Mouse (Mus musculus): ENCODE results near the gene Gm27021. TPM values are rescaled to one million over a fixed set of nuclear protein-coding genes. Genes with fewer than 3 reads are reported as not detected.
A peak's percentile ranks its signal among the peaks of the same experiment; 100 is the strongest.

Gene Gm27021
- polyA plus RNA-seq, 1 experiment, result 0.57 TPM

DNA sequence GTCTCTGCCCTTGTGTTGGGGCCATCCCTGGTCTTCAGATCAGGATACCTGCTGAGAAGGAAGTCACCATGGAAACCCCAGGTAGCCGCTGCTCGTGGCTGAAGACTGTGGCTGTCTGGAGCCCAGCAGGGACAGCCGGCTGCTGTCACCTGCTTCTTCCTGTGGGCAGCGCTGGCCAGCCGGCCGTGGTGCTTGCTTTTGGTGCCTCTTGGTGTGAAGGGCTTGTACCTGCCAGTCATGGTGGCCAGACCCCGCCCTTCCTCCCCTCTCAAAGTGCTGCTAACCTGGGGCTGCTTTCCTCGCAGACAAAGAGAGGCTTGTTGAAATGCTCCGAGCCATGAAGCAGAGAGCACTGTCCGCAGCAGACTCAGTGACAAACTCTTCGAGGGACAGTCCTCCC lies 94.0 kb downstream of the Gm27021 start:
- TF ChIP-seq POLR2A (IDR thresholded peaks at IDR 0.05; ENCODE audit: control insufficient read depth, low read depth, low read length), result no peak
- no peak for TF ChIP-seq CTCF (IDR thresholded peaks at IDR 0.05; ENCODE audit: control insufficient read depth, insufficient read depth, insufficient replicate concordance, low read depth, low read length)
- no peaks in the 10 kb centered on the region for H3K4me1 ChIP-seq (ENCODE audit: control insufficient read depth, insufficient read depth, low read length)

DNA sequence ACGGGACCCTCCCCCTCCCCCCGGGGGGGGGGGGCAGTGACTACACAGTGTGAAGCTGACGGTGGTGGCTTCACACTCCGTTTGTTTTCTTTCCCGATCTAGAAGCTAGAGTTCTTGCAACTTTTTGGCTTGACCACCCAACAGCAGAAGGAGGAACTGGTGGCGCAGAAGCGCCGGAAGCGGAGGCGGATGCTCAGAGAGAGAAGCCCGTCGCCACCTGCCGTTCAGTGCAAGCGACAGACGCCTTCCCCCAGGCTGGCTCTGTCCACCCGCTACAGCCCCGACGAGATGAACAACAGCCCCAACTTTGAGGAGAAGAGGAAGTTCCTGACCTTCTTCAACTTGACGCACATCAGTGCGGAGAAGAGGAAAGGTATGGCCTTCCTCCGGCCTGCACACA lies 95.3 kb downstream of the Gm27021 start:
- no peak for TF ChIP-seq CTCF (IDR thresholded peaks at IDR 0.05; ENCODE audit: control insufficient read depth, insufficient read depth, insufficient replicate concordance, low read depth, low read length)
- TF ChIP-seq POLR2A (IDR thresholded peaks at IDR 0.05; ENCODE audit: control insufficient read depth, low read depth, low read length), result no peak
- no peaks in the 10 kb centered on the region for H3K4me1 ChIP-seq (ENCODE audit: control insufficient read depth, insufficient read depth, low read length)
- no peak overlapping the region for H3K4me3 ChIP-seq (ENCODE audit: control insufficient read depth, low read depth, low read length)
- peaks cover 1% of the 10 kb centered on the region; the same call in 1 of the 2 replicates for H3K36me3 ChIP-seq (ENCODE audit: control insufficient read depth, insufficient read depth, low read length)
- no peak overlapping the region for H3K27ac ChIP-seq (ENCODE audit: control insufficient read depth, insufficient read depth, low read depth, low read length)
- H3K27me3 ChIP-seq (ENCODE audit: control insufficient read depth, insufficient read depth, low read length), result no peaks in the 10 kb centered on the region

More for the DNA sequence above, 94.0 kb downstream of the Gm27021 start:
- Histone ChIP-seq H3K36me3 (ENCODE audit: control insufficient read depth, insufficient read depth, low read length) (no peaks in the 10 kb centered on the region), H3K4me3 (ENCODE audit: control insufficient read depth, low read depth, low read length) (no peak overlapping the region), H3K27me3 (ENCODE audit: control insufficient read depth, insufficient read depth, low read length) (no peaks in the 10 kb centered on the region), H3K27ac (ENCODE audit: control insufficient read depth, insufficient read depth, low read depth, low read length) (no peak overlapping the region)

DNA sequence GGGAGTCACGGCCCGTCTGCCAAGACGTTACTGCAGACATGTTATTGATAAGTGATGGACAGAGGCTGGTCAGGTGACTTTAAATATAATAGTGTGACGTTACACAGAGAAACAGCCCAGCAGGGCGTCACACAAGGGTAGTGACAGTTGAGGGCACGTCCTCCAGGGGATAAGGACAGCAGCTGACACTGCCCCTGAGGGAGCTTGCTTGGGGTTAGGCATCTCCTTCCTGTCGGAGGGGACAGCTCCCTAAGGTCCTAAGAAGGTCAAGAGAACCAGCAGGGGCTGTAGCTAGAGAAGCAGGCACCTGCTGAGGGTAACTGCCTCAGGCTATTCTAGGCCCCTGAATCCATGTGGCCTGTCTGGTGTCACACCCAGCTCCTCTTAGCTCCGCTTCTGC lies 96.3 kb downstream of the Gm27021 start:
- TF ChIP-seq POLR2A (IDR thresholded peaks at IDR 0.05; ENCODE audit: control insufficient read depth, low read depth, low read length) (no peak), CTCF (IDR thresholded peaks at IDR 0.05; ENCODE audit: control insufficient read depth, insufficient read depth, insufficient replicate concordance, low read depth, low read length) (no peak)
- no peaks in the 10 kb centered on the region for H3K27me3 ChIP-seq (ENCODE audit: control insufficient read depth, insufficient read depth, low read length)
- no peak overlapping the region for H3K27ac ChIP-seq (ENCODE audit: control insufficient read depth, insufficient read depth, low read depth, low read length)
- no peak overlapping the region for H3K4me3 ChIP-seq (ENCODE audit: control insufficient read depth, low read depth, low read length)
- H3K36me3 ChIP-seq (ENCODE audit: control insufficient read depth, insufficient read depth, low read length), result peaks cover 1% of the 10 kb centered on the region; the same call in 1 of the 2 replicates
- H3K4me1 ChIP-seq (ENCODE audit: control insufficient read depth, insufficient read depth, low read length), result no peaks in the 10 kb centered on the region

DNA sequence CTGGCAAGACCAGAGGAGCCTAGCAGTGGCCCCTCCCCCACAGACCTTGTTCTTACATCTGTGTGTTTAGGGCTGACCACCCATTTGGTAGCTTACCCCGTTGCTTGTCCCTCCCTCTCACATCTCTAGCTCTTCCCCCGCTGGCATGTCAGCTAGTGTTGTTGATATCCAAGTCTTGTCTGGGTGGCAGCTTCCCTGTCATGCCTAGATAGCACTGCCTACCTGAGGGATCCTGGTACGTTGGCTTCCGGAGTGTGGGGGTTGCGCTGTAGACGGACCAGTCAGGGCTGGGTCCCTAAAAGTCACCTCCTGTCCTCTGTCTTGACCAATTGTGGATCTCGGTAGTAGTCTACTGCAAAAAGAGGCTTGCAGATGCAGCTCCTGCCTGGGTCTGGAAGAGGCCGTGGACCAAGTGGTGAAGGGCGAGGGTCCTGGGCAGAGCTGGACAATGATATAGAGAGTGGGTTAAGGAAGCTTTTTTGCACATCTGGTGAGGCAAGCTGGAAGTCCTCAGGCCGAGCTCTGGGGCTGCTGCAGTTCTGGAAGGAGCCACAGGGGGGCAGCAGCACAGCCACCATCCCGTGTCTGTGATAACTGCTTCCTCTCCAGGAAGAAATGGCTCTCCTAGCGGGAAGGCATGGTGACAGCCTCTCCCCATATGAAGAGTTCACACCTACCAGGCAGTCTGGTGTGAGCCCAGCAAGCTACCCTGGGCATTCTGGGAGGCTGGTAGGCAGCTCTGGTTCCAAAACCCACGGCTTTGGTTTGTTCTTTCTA lies 97.8 kb downstream of the Gm27021 start:
- H3K4me3 ChIP-seq (ENCODE audit: control insufficient read depth, low read depth, low read length), result no peak overlapping the region
- H3K27me3 ChIP-seq (ENCODE audit: control insufficient read depth, insufficient read depth, low read length), result no peaks in the 10 kb centered on the region
- no peak overlapping the region for H3K27ac ChIP-seq (ENCODE audit: control insufficient read depth, insufficient read depth, low read depth, low read length)
- H3K4me1 ChIP-seq (ENCODE audit: control insufficient read depth, insufficient read depth, low read length), result no peaks in the 10 kb centered on the region
- TF ChIP-seq POLR2A (IDR thresholded peaks at IDR 0.05; ENCODE audit: control insufficient read depth, low read depth, low read length) (no peak), CTCF (IDR thresholded peaks at IDR 0.05; ENCODE audit: control insufficient read depth, insufficient read depth, insufficient replicate concordance, low read depth, low read length) (peak; percentile 84)
- peaks cover 1% of the 10 kb centered on the region; the same call in 1 of the 2 replicates for H3K36me3 ChIP-seq (ENCODE audit: control insufficient read depth, insufficient read depth, low read length)

DNA sequence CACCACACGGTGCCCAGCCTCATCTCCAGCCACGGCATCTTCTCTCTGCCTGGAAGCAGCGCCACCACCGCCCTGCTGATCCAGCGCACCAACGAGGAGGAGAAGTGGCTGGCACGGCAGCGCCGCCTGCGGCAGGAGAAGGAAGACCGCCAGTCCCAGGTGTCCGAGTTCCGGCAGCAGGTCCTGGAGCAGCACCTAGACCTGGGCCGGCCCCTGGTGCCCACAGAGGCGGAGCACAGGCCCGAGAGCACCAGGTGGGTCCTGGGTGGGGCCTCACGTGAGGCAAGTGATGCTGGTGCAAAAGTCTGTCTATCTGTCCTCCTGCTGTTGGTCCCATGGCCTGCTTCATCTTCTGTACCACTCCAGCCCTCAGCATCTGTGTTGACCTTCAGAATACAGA lies 98.8 kb downstream of the Gm27021 start:
- no peak overlapping the region for H3K27ac ChIP-seq (ENCODE audit: control insufficient read depth, insufficient read depth, low read depth, low read length)
- no peak for TF ChIP-seq CTCF (IDR thresholded peaks at IDR 0.05; ENCODE audit: control insufficient read depth, insufficient read depth, insufficient replicate concordance, low read depth, low read length)
- TF ChIP-seq POLR2A (IDR thresholded peaks at IDR 0.05; ENCODE audit: control insufficient read depth, low read depth, low read length), result no peak
- H3K4me3 ChIP-seq (ENCODE audit: control insufficient read depth, low read depth, low read length), result no peak overlapping the region
- no peaks in the 10 kb centered on the region for H3K4me1 ChIP-seq (ENCODE audit: control insufficient read depth, insufficient read depth, low read length)
- H3K27me3 ChIP-seq (ENCODE audit: control insufficient read depth, insufficient read depth, low read length), result no peaks in the 10 kb centered on the region
- H3K36me3 ChIP-seq (ENCODE audit: control insufficient read depth, insufficient read depth, low read length), result peaks cover 1% of the 10 kb centered on the region; the same call in 1 of the 2 replicates

DNA sequence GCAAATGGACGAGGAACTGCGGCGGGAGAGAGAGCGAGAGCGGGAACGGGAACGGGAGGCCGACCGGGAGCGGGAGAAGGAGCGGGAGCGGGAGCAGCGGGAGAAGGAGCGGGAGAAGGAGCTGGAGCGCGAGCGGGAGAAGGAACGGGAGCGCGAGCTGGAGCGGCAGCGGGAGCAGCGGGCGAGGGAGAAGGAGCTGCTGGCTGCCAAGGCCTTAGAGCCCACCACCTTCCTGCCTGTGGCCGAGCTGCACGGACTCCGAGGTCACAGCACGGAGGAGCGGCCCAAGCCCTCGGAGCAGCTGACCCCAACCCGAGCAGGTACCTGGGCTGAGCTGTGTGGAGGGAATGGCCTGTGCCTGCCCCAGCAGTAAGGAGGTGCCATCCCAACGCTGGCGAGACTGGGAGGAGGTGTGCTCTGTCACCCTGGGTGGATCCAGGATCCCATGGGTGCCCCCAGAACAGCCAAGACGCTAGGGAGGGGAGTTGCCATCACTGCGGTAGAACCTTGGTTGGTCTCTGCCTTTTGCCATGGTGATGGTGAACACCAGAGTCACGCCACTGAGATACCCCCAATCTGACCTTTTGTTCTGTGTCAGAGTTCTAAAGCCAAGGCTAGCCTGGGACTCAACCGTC lies 99.6 kb downstream of the Gm27021 start:
- Histone ChIP-seq H3K4me1 (ENCODE audit: control insufficient read depth, insufficient read depth, low read length) (peaks cover 3% of the 10 kb centered on the region; the same call in 1 of the 2 replicates), H3K27me3 (ENCODE audit: control insufficient read depth, insufficient read depth, low read length) (no peaks in the 10 kb centered on the region), H3K4me3 (ENCODE audit: control insufficient read depth, low read depth, low read length) (no peak overlapping the region), H3K27ac (ENCODE audit: control insufficient read depth, insufficient read depth, low read depth, low read length) (no peak overlapping the region), H3K36me3 (ENCODE audit: control insufficient read depth, insufficient read depth, low read length) (peaks cover 1% of the 10 kb centered on the region; the same call in 1 of the 2 replicates)
- TF ChIP-seq CTCF (IDR thresholded peaks at IDR 0.05; ENCODE audit: control insufficient read depth, insufficient read depth, insufficient replicate concordance, low read depth, low read length) (no peak), POLR2A (IDR thresholded peaks at IDR 0.05; ENCODE audit: control insufficient read depth, low read depth, low read length) (no peak)

DNA sequence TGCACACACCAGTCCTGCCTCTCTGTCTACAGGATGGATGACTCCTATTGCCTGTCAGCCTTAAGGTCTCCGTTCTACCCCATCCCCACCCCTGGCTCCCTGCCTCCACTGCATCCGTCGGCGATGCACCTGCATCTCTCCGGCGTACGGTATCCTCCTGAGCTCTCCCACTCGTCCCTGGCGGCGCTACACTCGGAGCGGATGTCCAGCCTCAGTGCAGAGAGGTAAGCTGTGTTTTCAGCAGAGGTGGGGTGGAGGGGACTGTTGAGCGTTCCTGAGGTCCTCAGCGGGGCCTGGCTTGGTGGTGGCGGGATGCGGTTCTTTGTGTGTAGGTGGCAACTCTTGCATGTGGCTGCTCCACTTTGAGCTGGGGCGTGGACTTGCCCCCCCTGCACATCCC lies 100.1 kb downstream of the Gm27021 start:
- peaks cover 1% of the 10 kb centered on the region; the same call in 1 of the 2 replicates for H3K36me3 ChIP-seq (ENCODE audit: control insufficient read depth, insufficient read depth, low read length)
- H3K4me1 ChIP-seq (ENCODE audit: control insufficient read depth, insufficient read depth, low read length), result peaks cover 3% of the 10 kb centered on the region; the same call in 1 of the 2 replicates
- H3K27ac ChIP-seq (ENCODE audit: control insufficient read depth, insufficient read depth, low read depth, low read length), result no peak overlapping the region
- TF ChIP-seq POLR2A (IDR thresholded peaks at IDR 0.05; ENCODE audit: control insufficient read depth, low read depth, low read length), result no peak
- TF ChIP-seq CTCF (IDR thresholded peaks at IDR 0.05; ENCODE audit: control insufficient read depth, insufficient read depth, insufficient replicate concordance, low read depth, low read length), result no peak
- no peaks in the 10 kb centered on the region for H3K27me3 ChIP-seq (ENCODE audit: control insufficient read depth, insufficient read depth, low read length)
- H3K4me3 ChIP-seq (ENCODE audit: control insufficient read depth, low read depth, low read length), result no peak overlapping the region
